Mouse (Mus musculus) CH12.LX (cell line): ENCODE measurements around the gene Timeless.

Experiments
- BHLHE40 ChIP-seq: IDR thresholded peaks from 2 replicates; pipeline ENCODE4 v1.6.1; 2011; ENCODE audit warnings: mild to moderate bottlenecking, low read depth, low read length, improper control_type of control experiment
- CHD2 ChIP-seq: IDR thresholded peaks from 2 replicates; pipeline ENCODE4 v1.6.1; 2011; ENCODE audit warnings: low read length, improper control_type of control experiment
- CTCF ChIP-seq, 2 experiments: IDR thresholded peaks in 1 of 2; conservative IDR thresholded peaks in 1 of 2; 2 replicates each; pipeline ENCODE4 v1.5.1; 2011 to 2012; ENCODE audit warnings: low read depth in 2 of 2, low read length in 2 of 2, improper control_type of control experiment in 1 of 2, inconsistent platforms in 1 of 2, mild to moderate bottlenecking in 1 of 2, moderate library complexity in 1 of 2
- HCFC1 ChIP-seq: IDR thresholded peaks from 2 replicates; pipeline ENCODE4 v1.6.1; 2012; ENCODE audit warnings: low read depth, mild to moderate bottlenecking, inconsistent platforms, low read length, improper control_type of control experiment
- JUND ChIP-seq: conservative IDR thresholded peaks from 2 replicates; pipeline ENCODE4 v1.6.1; 2011; ENCODE audit warnings: low read depth, low read length, improper control_type of control experiment
- KAT2A ChIP-seq: IDR thresholded peaks from 2 replicates; pipeline ENCODE4 v1.6.1; 2012; ENCODE audit warnings: low read length, improper control_type of control experiment, inconsistent platforms; ENCODE audit not compliant: insufficient replicate concordance
- NRF1 ChIP-seq: IDR thresholded peaks from 2 replicates; pipeline ENCODE4 v1.6.1; 2014; ENCODE audit warnings: low read depth, mild to moderate bottlenecking, inconsistent platforms, low read length, improper control_type of control experiment, moderate library complexity
- PAX5 ChIP-seq: IDR thresholded peaks from 2 replicates; pipeline ENCODE4 v1.6.1; 2012; ENCODE audit warnings: low read length, inconsistent platforms, mixed read lengths
- POLR2A ChIP-seq: IDR thresholded peaks from 2 replicates; pipeline ENCODE4 v1.6.1; 2011; ENCODE audit warnings: low read depth, mild to moderate bottlenecking, improper control_type of control experiment, low read length
- RCOR1 ChIP-seq: conservative IDR thresholded peaks from 2 replicates; pipeline ENCODE4 v1.6.1; 2012; ENCODE audit warnings: low read depth, mild to moderate bottlenecking, inconsistent platforms, low read length, improper control_type of control experiment
- USF2 ChIP-seq: conservative IDR thresholded peaks from 2 replicates; pipeline ENCODE4 v1.6.1; 2011; ENCODE audit warnings: low read depth, low read length, improper control_type of control experiment
- ZC3H11A ChIP-seq: IDR thresholded peaks from 2 replicates; pipeline ENCODE4 v1.6.1; 2012; ENCODE audit warnings: low read depth, mild to moderate bottlenecking, inconsistent platforms, low read length, improper control_type of control experiment

- no peak for TF ChIP-seq RCOR1
- TF ChIP-seq POLR2A, result no peak
- TF ChIP-seq ZC3H11A, result no peak
- no peak for TF ChIP-seq USF2
- TF ChIP-seq KAT2A, result no peak
- TF ChIP-seq CTCF (conservative IDR thresholded peaks at IDR 0.05 in 1 of 2, IDR thresholded peaks at IDR 0.05 in 1 of 2; ENCODE audit: low read depth in 2 of 2, low read length in 2 of 2), result no peak
- TF ChIP-seq HCFC1, result no peak
- TF ChIP-seq CHD2, result no peak
- no peak for TF ChIP-seq NRF1
- no peak for TF ChIP-seq BHLHE40
- TF ChIP-seq PAX5, result no peak
- no peak for TF ChIP-seq JUND
These were observed 38.8 kb upstream of the Timeless start for GRCm38 (mm10) chr10:128193113-128193512.
